Mouse (Mus musculus): ENCODE measurements around the gene Fam198b.

The Fam198b gene

DNA sequence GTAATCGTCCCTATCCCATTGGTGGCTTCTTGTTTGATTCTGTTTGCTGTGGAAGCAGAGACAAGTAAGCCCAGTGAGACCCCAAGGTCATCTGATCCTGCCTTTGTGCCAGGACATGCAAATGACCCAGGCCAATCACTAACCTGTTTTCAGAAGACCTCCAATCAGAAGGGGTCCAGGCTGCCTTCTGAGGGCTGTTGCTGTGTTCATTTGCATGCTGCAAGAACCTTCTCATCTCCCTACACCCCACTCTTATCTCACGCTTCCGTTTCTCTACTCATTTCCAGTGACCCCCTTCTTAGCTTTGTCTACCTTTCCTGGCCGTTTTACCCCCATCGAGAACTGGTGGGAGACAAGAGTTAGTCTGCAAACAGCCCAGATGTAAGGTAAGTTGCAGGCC, at the start of gene Fam198b:
TSS of gene Fam198b (plus strand) at position 229 of the 400 bp plus-strand sequence.
- DNase-seq (ENCODE audit: low spot score in 2 of 2), result no peak

- DNase-seq (ENCODE audit: low spot score in 2 of 2), result no peak
Observed at GRCm38 (mm10) chr3:79838751-79839150, 45.6 kb upstream of the Fam198b start.

- DNase-seq (ENCODE audit: low spot score in 2 of 2), result no peak
Observed at GRCm38 (mm10) chr3:79841475-79841874, 42.9 kb upstream of the Fam198b start.

DNA sequence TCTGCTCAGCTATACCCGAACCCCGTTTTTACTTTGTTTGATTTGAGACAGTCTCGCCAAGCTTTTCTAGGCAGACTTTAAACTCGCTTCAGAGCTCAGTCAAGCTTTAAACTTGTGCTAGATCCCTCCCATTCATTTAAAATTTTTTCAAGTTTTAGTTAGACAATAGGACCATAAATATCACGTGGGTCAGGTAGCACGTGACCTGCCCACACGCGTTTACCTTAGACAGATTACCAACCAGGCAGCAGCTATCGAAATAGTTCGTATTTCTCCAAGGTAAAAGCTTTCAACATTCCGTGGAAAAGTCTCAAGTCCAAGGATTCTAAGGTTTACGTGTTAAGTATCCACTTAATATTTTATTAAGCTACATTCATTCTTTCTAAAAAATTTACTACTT, 42.2 kb upstream of the Fam198b start:
- peak; percentile 9 to 12 for DNase-seq (ENCODE audit: low spot score in 2 of 2)

DNA sequence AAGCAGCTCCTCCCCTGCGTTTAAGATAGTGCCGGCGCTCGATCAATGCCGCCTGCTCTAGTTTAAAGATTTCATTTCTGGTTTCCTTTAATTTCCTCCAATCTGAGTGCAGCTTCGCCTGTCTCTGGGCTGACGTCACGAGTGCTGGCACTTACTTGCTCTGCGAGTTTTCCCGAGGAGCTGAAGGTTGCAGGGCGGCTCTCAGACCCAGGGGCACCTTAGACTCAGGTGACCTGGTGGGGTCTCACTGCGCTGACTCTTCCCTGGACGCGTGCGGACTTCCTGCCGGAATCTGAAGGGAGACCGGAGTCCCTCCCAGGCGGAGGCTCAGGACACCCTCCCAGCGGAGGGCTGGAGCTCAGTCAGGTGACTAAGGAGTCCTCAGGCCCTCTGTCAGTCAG, 41.7 kb upstream of the Fam198b start:
- peak; percentile 64 to 86 for DNase-seq (ENCODE audit: low spot score in 2 of 2)

- no peak for DNase-seq (ENCODE audit: low spot score in 2 of 2)
Observed at GRCm38 (mm10) chr3:79843999-79844398, 40.3 kb upstream of the Fam198b start.

- no peak for DNase-seq (ENCODE audit: low spot score in 2 of 2)
Observed at GRCm38 (mm10) chr3:79846633-79847032, 37.7 kb upstream of the Fam198b start.

- no peak for DNase-seq (ENCODE audit: low spot score in 2 of 2)
Observed at GRCm38 (mm10) chr3:79848841-79849240, 35.5 kb upstream of the Fam198b start.

DNA sequence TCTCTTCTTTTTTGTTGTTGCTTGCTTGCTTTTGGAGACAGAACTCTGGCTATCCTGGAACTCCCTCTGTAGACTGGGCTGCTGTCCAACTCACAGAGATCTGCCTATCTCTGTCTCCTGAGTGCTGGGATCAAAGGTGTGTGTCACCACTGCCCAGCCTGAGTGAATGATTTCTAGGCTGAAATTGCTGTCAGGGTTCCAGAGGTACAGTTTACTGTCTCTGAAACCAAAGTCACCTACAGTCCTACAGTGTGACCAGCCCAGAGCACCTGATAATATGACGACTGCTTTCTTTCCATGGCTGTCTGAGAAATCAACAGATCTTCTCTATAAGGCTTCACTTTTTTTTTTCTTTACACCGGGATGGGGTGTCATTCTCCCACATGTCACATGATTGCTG, 34.7 kb upstream of the Fam198b start:
- DNase-seq (ENCODE audit: low spot score in 2 of 2), result no peak

DNA sequence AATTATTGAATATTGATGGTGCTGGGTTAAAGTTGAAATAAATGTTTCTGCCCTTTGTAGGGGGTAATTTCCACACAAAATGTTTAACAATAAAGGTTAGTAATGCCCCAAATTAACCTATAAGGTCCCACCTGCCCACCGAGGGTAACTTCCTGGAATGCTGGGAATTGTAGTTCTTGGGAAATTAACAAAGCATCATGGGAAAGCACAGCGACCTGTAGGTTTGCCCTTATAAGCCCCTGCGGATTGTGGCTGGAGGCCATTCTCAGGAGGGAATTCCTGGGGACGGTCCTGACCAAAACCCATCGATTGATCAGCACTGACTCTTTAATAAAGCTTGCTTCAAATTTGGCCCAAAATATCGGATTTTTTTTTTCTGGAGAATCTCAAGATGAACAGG, 33.7 kb upstream of the Fam198b start:
- DNase-seq (ENCODE audit: low spot score in 2 of 2), result no peak

DNA sequence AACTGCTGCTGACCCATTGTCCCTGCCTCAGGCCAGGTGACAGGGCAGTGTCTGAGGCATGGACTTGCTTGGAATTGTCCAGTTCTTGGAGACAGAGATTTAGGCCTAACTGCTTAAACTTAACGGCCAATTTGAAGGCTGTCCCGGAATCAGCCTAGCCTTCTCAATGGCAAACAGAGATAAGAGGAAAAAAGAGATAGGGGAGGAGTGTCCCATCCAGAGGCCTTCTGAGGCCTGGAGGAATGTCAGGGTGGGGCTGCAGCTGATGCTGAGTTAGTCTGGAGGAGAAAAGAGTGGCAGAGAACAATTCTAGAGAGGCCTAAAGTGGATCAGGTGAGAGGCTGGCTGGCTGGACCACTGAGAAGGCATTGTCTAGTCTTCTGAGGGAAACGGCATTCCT, 32.2 kb upstream of the Fam198b start:
- no peak for DNase-seq (ENCODE audit: low spot score in 2 of 2)

DNA sequence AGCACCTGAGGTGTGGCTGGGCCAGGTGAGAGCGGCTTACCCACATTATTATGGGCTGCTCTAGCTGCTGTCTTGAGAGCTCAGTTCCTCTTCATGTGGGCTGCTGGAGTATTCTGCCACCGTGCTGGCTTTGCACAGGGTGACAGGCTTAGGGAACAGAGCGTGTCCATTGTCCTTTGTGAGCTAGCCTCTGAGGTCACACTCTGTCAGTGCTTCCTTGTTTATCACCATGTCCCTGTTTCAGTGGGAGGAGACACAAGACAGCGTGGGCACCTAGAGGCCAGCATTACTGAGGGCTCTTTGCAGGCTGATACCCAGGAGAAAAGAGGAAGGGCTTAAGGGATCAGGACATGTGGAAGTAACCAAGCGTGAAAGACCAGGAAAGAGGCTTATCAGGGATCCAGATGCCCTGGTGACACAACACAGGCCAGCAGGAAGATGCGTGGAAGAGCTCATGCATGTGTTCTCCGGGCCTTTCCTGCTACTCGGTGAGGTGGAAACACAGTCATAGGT, 31.6 kb upstream of the Fam198b start, which contains the start of gene Tmem144:
TSS of gene Tmem144 (minus strand) at position 120 of the 513 bp plus-strand sequence.
- no peak for DNase-seq (ENCODE audit: low spot score in 2 of 2)

GRCm38 (mm10) chr3:79857780-79858179, 26.6 kb upstream of the Fam198b start:
- DNase-seq (ENCODE audit: low spot score in 2 of 2), result no peak

DNA sequence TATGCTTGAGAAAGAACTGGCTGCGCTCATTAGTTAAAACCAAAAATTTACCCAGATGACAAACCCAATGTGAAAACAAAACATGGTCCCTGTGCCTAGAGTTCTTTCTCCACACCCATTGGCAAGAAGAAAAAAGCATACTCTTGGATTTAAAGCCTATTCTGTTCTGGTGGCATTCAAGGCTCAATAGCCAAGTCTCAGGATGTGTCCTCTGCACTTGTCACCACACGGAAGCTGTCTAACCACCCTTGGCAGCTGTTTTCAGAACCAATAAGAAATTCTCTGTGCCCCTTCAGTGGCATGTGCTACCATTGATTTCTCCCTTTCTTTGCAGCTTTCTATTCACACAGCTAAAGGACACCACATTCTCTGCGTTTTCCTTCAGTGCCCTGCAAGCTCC, 26.1 kb upstream of the Fam198b start:
- no peak for DNase-seq (ENCODE audit: low spot score in 2 of 2)

- no peak for DNase-seq (ENCODE audit: low spot score in 2 of 2)
Observed at GRCm38 (mm10) chr3:79864824-79865223, 19.5 kb upstream of the Fam198b start.

DNA sequence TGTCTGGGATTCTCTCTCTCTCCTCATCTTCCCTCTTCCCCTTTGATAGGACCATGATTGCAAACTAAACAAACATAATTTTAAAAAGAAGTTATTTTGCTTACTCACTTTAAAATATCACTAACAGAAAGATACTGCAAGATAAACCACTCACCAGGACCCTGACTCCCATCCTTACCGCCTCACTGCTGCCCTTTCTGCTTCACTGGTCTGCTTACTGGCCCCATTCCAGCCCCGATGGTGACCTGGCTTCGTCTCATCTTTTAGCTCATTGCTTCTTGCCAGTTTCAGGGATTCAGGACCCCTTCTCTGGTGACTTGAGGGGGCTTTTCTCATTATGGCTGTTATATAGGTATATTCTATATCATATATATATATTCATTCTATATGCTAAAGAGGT, 18.2 kb upstream of the Fam198b start:
- DNase-seq (ENCODE audit: low spot score in 2 of 2), result no peak

GRCm38 (mm10) chr3:79866526-79866925, 17.8 kb upstream of the Fam198b start:
- no peak for DNase-seq (ENCODE audit: low spot score in 2 of 2)

- no peak for DNase-seq (ENCODE audit: low spot score in 2 of 2)
Observed at GRCm38 (mm10) chr3:79867121-79867709, 17.1 kb upstream of the Fam198b start.

DNA sequence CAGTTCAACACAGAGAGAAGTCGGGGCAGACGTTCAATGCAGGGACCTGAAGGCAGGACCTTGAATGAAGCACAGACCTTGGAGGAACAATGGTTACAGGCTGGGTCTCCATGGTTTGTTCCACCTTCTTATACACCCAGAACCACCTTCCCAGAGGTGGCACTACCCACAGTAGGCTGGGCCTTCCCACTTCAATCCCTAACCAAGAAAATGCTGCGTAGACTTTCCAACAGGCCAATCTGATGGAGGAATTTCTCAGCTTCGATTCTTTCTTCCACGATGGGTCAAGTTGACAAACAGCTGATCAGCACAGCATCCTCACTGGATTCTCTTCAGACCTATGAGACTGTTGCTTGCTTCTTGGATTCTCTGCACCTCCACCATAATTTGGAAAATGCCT, 8.9 kb upstream of the Fam198b start:
- DNase-seq (ENCODE audit: low spot score in 2 of 2), result no peak

GRCm38 (mm10) chr3:79878350-79878749, 6.0 kb upstream of the Fam198b start:
- no peak for DNase-seq (ENCODE audit: low spot score in 2 of 2)

DNA sequence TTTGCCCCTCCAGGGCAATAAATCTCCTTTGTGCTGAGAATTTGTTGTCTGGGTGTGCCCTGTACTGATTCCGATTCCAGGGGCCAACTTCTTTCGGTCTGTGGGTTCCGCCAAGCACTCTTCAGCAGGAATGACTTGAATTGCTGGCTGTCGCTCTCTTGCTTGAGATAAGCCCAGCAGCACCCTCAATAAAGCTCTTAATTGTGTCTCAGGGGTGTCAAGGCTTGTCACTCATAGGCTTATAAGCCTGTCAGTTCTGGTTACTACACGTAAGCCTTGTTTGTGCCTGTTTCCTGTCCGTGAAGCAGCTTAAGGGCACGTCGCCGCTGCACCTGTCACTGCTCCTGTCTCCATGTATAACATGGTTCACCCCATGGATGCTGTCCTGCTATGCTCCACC, 5.1 kb upstream of the Fam198b start:
- no peak for DNase-seq (ENCODE audit: low spot score in 2 of 2)

DNA sequence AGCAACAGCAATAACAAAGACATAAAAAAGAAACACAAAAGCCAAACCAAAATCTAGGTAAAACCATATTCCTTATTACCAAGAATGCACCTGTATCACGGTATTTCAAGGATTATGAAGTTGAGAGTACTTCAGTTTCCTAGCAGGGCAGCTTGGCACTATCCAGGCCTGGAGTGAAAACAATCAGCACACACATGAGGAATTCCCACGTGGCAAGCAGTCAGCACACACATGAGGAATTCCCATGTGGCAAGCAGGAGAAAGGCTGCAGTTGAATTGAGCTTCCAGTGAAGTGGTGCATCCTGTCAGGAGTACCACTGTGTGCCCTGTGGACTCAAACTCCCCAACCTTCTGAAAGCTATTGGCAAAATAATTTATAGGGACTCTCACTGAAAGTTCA, 2.7 kb upstream of the Fam198b start:
- no peak for DNase-seq (ENCODE audit: low spot score in 2 of 2)

- peak; percentile 32 to 35 for DNase-seq (ENCODE audit: low spot score in 2 of 2)
Observed at GRCm38 (mm10) chr3:79883092-79883491, 1.2 kb upstream of the Fam198b start.

DNA sequence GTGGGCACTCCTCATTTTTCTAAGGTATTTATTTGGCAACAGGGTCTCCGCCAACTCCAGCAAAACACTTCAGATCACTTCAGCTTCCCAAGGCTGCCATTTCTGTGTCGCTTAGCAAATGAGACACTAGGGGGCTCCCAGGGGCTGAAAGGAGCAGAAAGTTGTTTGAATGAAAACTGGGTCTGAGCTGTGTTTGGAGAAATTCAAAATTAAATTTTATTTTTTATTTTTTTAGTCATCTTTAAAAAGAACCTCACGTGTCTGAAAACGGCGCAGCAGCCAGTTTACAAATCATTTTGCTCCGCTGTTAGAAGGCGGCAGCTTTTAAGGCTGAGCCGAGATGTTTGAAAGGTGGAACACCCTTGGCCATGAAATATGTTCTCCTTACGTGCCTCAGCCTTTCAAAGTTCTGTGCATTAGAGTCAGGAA, 442 bp downstream of the Fam198b start:
- DNase-seq (ENCODE audit: low spot score in 2 of 2), result peak; percentile 22 to 30
